Mouse (Mus musculus): ENCODE measurements around the gene Prss33. TPM values are rescaled to one million over a fixed set of nuclear protein-coding genes. Genes with fewer than 3 reads are reported as not detected.
A peak's percentile ranks its signal among the peaks of the same experiment; 100 is the strongest.

The Prss33 gene
- total and polyA plus RNA-seq, 3 experiments: not detected

- H3K27ac ChIP-seq (ENCODE audit: insufficient read depth, low read depth): no peak overlapping the region
- peak; percentile 28 for DNase-seq (ENCODE audit: extremely low read depth)
- no peak overlapping the region for H3K9ac ChIP-seq (ENCODE audit: insufficient read depth, low read depth)
- no peaks in the 10 kb centered on the region for H3K79me2 ChIP-seq (replicated peaks; ENCODE audit: control insufficient read depth, extremely low read depth, insufficient read depth, poor library complexity, severe bottlenecking)
- H3K9me3 ChIP-seq (replicated peaks; ENCODE audit: low read length): peaks cover 5% of the 10 kb centered on the region
- TF ChIP-seq ZKSCAN1 (IDR thresholded peaks at IDR 0.05; ENCODE audit: borderline replicate concordance, low read depth, low read length) (no peak), KAT2A (IDR thresholded peaks at IDR 0.05; ENCODE audit: insufficient replicate concordance, low read length) (no peak), NRF1 (IDR thresholded peaks at IDR 0.05; ENCODE audit: low read depth, low read length) (no peak), ZNF384 (IDR thresholded peaks at IDR 0.05; ENCODE audit: low read depth, low read length) (no peak), IRF4 (IDR thresholded peaks at IDR 0.05; ENCODE audit: low read depth, low read length) (no peak), NELFE (IDR thresholded peaks at IDR 0.05; ENCODE audit: low read depth, low read length) (no peak), RAD21 (IDR thresholded peaks at IDR 0.05; ENCODE audit: low read depth, low read length) (peak; percentile 59), CTCF (conservative IDR thresholded peaks at IDR 0.05 in 1 of 2, IDR thresholded peaks at IDR 0.05 in 1 of 2; ENCODE audit: low read depth in 2 of 2, low read length in 2 of 2) (peak; percentile 67 to 84), TBP (conservative IDR thresholded peaks at IDR 0.05; ENCODE audit: low read depth, low read length) (no peak), MEF2A (IDR thresholded peaks at IDR 0.05; ENCODE audit: borderline replicate concordance, low read depth, low read length) (no peak), SIN3A (IDR thresholded peaks at IDR 0.05; ENCODE audit: low read length) (no peak), ZMIZ1 (IDR thresholded peaks at IDR 0.05; ENCODE audit: low read depth, low read length) (no peak), E2F4 (IDR thresholded peaks at IDR 0.05; ENCODE audit: insufficient replicate concordance, low read depth, low read length) (no peak), CHD2 (IDR thresholded peaks at IDR 0.05; ENCODE audit: low read length) (no peak), MYC (IDR thresholded peaks at IDR 0.05; ENCODE audit: low read depth, low read length) (no peak), MAFK (IDR thresholded peaks at IDR 0.05; ENCODE audit: insufficient replicate concordance, low read length) (no peak), ZC3H11A (IDR thresholded peaks at IDR 0.05; ENCODE audit: low read depth, low read length) (peak; percentile 15; the same call in 1 of the 2 replicates), USF2 (conservative IDR thresholded peaks at IDR 0.05; ENCODE audit: low read depth, low read length) (no peak), MAZ (IDR thresholded peaks at IDR 0.05; ENCODE audit: low read depth, low read length) (no peak), CHD1 (IDR thresholded peaks at IDR 0.05; ENCODE audit: low read depth, low read length) (no peak), SMC3 (IDR thresholded peaks at IDR 0.05; ENCODE audit: low read depth, low read length) (peak; percentile 87), GABPA (IDR thresholded peaks at IDR 0.05; ENCODE audit: insufficient replicate concordance, low read depth, low read length) (no peak), POLR2AphosphoS2 (IDR thresholded peaks at IDR 0.05; ENCODE audit: low read depth, low read length) (no peak), TCF12 (IDR thresholded peaks at IDR 0.05; ENCODE audit: low read depth, low read length) (no peak), MXI1 (IDR thresholded peaks at IDR 0.05; ENCODE audit: low read depth, low read length) (no peak), EP300 (IDR thresholded peaks at IDR 0.05; ENCODE audit: low read length) (no peak)
- no peak overlapping the region for H3K4me2 ChIP-seq (ENCODE audit: insufficient read depth, low read depth, poor library complexity, severe bottlenecking)
- no peaks in the 10 kb centered on the region for H3K36me3 ChIP-seq (replicated peaks in 1 of 2; ENCODE audit: control insufficient read depth in 1 of 2, insufficient read depth in 1 of 2, low read length in 1 of 2)
- H3K27me3 ChIP-seq (replicated peaks): peaks cover 42% of the 10 kb centered on the region
- H3K4me1 ChIP-seq (ENCODE audit: control insufficient read depth in 1 of 2, insufficient read depth in 2 of 2): no peaks in the 10 kb centered on the region
- dilution Hi-C loops (cut with MboI; ENCODE audit: extremely low pct_ligation_motif_present, extremely low pct_unique_long_range_greater_than_20kb, low sequenced_read_pairs): no loop called here
- no peak overlapping the region for H3K4me3 ChIP-seq (replicated peaks in 1 of 3; ENCODE audit: low read depth in 2 of 3, low read length in 2 of 3, poor library complexity in 1 of 3)
- in situ Hi-C loops (cut with MboI; ENCODE audit: low pct_ligation_motif_present, low pct_unique_long_range_greater_than_20kb, low sequenced_read_pairs): no loop called here
Observed at GRCm38 (mm10) chr17:23873884-23874856, 38.3 kb upstream of the Prss33 start.
